Mouse (Mus musculus) retina, postnatal 1 day (tissue): ENCODE measurements around the gene Ppp5c.
"Not testable (repeated sequence)": the region's sequence is repeated elsewhere in the genome, so short reads cannot be mapped to it uniquely, and the experiment has no call there.

ENCODE experiments used
- DNase-seq: peaks from one replicate; pipeline ENCODE4 v3.0.0-alpha.2; 2012

Ppp5c gene

GRCm38 (mm10) chr7:17027588-17028343, at the start of gene Ppp5c:
Gene Ppp5c (minus strand): TSS chr7:17027924.
- peak; percentile 96 for DNase-seq

DNA sequence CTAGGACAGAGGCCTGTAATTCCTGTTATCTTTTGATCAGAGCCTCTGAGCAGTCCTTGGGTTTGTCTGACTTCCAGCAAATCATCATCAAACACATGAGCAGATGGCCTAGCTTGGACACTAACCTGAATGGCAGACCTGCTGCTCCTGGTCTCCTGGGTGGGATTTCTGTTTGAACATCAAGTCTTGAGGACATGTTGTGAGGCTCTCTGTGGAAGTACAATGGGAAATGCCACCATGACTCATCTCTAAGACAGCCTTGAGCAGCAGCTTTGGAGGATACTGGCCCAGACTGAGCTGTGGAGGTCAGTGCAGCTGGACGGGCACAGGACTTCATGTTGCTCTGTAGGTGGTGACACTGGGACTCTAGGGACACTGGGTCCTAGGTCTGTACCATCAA, 48.8 kb upstream of the Ppp5c start:
- no peak for DNase-seq

GRCm38 (mm10) chr7:17073904-17074615, 46.3 kb upstream of the Ppp5c start, which contains the start of gene Psg16:
Gene Psg16 (plus strand): TSS chr7:17074040.
- peak; percentile 89 for DNase-seq

DNA sequence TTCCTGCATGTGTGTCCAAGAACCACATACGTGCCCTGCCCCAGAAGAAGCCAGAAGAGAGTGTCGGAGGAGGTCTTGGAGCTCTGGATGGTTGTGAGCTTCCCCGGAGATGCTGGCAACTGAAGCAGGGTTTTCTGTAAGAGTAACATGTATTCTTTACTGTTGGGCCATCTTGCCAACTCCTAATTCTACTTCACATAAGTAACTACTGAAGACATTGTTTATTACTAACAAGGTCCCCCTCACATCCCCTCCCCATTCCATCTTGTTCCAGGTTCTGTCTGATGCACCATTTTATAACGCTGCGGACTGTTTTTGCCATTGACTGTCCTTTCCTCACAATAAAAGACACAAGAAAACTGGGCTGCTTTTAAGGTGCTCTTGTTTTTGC, 45.8 kb upstream of the Ppp5c start:
- no peak for DNase-seq

DNA sequence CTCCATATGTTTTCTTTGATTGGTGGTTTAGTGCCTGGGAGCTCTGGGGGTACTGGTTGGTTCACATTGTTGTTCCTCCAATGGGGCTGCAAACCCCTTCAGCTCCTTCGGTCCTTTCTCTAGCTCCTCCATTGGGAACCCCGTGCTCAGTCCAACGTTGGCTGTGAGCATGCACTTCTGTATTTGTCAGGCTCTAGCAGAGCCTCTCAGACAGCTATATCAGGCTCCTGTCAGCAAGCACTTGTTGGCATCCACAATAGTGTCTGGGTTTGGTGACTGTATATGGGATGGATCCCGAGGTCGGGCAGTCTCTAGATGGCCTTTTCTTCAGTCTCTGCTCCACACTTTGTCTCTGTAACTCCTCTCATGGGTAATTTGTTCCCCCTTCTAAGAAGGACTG, 39.9 kb upstream of the Ppp5c start:
- not testable (repeated sequence) for DNase-seq

- no peak for DNase-seq
These were observed 39.3 kb upstream of the Ppp5c start for GRCm38 (mm10) chr7:17067000-17067399.

DNA sequence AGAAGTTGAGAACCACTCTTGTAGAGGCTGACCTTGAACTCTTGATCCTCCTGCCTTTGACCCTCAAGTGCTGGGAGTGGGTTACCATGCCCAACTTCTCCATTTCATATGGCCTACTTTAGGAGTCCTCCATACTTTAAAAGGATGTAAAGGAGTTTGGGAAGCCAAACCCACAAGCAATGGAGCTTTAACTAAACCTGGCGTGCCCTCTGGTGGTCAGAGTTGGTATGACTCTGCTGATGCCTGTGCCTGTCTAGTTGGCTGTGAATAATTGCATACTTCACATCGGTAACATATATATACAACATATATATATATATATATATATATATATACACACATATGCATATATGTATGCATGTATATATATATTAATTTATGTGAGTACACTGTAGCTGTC, 38.7 kb upstream of the Ppp5c start:
- peak; percentile 83 for DNase-seq

GRCm38 (mm10) chr7:17065620-17066019, 37.9 kb upstream of the Ppp5c start:
- no peak for DNase-seq

DNA sequence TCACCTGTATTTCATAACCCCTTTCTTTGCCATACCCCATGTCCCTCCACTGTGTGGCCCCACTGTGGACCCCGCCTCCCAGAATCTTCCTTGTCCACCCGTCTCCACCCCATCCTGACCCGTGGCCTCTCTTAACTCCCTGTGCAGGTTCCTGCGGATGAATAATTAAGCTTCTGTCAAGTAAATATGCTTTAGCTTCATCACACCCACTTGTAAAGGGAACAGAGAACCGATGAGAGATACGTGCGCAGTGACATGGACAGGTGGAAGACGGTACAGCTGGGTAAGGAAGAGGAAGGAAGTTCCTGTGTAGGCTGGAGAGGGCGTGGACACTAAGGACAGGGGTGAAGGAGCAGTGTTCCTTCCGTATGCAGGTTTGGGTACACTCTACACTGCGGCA, 35.1 kb upstream of the Ppp5c start:
- DNase-seq, result peak; percentile 48

DNA sequence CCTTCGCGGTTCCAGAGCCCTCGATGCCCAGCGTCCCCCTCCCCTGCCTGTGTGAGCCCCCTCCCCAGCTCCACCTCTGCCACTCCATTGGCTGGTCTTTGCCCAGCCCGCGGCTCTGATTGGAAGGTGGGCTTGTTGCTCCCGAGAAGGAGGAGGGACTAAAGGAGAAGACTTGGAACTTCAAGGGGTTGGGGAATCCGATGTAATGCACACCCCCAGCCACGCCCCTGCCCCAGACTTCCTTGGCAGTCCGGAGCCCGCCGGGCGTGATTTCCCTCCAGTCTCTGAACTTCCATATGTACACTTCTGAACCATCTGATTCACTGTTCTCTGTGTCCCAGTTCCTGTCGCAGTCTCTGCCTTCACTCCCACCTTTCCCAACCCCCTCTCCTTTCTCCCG, 34.7 kb upstream of the Ppp5c start, which contains the start of gene Hif3a:
Gene Hif3a (minus strand): TSS at position 39 of the 400 bp plus-strand sequence.
- peak; percentile 90 for DNase-seq

DNA sequence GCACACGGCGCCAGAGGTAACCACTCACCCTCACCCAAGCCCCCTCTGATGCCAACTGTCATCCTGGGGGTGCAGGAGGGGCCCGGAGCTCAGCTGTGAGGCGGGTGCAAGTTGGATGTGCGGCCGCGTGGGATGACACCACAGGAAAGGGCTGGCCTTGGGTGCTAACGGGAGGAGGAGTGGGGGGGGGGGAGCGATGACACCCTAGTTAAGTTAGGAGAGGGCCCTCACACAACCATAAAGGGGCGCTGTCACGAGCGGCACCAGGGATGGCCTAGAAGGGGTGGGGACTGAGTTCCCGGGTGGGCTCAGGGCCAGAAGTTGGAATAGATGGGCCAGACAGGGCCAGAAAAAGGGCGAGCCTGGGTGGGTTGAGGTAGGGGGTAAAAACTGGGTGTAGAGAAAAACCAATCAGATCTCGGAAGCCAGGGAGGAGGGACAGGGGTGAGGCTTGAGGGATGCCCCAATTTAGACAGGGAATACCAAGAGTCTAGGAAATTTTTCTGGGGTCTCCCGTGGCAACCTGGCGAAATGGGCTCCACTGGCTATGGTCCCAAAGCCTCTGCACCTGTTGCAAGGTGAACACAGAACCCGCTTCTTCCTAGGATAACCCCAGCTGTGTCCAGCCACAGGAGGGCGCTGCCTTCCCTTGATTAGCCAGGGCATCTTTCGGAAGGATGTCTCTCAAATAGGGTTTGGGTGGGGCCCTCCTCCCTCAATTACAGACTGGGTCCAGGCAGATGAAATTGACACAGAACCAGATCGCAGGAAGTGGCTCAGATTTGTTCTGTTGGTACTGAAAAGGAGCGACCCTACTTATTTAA, 33.3 kb upstream of the Ppp5c start:
- DNase-seq, result peak; percentile 36

- peak; percentile 95 for DNase-seq
These were observed 32.5 kb upstream of the Ppp5c start for GRCm38 (mm10) chr7:17060031-17060781.

GRCm38 (mm10) chr7:17059463-17059844, 31.7 kb upstream of the Ppp5c start:
- DNase-seq, result no peak

GRCm38 (mm10) chr7:17058816-17059462, 31.2 kb upstream of the Ppp5c start:
- peak; percentile 93 for DNase-seq

GRCm38 (mm10) chr7:17058071-17058689, 30.5 kb upstream of the Ppp5c start:
- DNase-seq, result peak; percentile 86

DNA sequence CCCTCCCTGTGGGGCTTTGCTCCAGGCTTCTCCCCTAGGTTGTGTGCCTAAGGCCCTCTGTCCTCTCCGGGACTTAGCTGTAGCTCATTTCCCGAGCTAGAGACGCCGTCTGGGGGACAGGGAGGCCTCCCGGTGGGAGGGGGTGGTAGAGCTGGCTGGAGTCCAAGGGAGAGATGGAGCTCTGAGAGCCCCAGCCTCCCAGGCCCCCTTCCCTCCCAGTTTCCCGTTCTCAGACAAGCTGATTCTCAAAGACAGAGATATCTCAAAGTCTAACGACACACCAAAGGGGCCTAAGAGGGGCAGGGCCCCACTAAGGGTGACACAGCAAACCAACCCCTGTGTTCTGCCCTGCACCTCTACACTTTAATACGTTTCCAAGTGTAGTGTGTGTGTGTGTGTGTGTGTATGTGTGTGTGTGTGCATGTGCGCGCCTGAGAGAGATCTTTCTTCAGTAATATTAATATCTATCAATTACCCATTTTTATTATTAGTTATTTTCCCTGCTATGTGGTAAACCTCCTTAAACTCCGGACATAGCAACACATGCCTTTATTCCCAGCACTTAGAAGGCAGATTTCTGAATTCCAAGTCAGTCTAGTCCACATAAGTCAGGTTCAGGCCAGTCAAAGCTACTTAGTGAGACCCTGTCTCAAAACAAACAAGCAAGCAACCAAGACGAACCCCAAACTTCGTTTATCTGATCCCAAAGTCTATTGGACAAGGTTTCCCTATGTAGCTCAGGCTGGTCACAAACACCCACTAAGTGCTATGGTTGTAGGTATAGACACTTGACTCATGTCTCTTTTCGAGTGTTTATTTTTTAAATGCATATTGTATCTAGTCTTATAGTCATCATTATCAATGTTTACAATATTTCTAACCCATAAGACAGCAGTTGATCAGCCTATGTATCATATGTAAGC, 29.1 kb upstream of the Ppp5c start:
- DNase-seq, result peak; percentile 79

DNA sequence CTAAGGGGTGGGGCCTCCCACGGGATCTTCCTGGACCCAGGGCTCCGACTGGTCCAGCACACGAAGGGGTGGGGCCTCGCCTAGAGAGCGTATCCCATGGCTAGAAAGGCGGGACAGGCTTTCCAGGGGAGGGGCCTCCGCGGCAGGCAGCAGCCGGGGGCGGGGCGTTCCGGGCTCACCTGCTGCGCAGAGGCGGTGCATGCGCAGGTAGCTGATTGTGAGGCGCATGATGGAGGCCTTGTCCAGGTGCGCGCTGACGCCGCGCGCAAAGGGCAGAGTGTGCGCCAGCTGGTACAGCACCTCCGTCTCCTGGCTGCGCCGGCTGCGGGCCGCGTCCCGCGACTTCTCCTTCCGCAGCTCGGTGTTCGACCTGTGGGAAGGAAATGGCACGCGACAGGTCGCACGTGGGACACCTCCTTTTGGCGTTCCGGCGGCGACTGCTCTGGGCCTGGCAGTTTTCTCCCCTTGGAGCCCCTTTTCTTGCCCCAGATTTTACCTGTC, 28.4 kb upstream of the Ppp5c start:
- DNase-seq, result peak; percentile 91

GRCm38 (mm10) chr7:17055287-17055946, 27.7 kb upstream of the Ppp5c start:
- DNase-seq, result no peak

GRCm38 (mm10) chr7:17054325-17054989, 26.7 kb upstream of the Ppp5c start:
- no peak for DNase-seq
